Mouse (Mus musculus): ENCODE results near the gene Uhrf1. TPM values are rescaled to one million over a fixed set of nuclear protein-coding genes. Genes with fewer than 3 reads are reported as not detected.

Uhrf1 gene
- polyA plus RNA-seq, 1 experiment: 123 TPM

- no peak for TF ChIP-seq GATA1 (IDR thresholded peaks at IDR 0.05; ENCODE audit: low read length)
Measured at GRCm38 (mm10) chr17:56348128-56348527, 45.0 kb downstream of the Uhrf1 start.

GRCm38 (mm10) chr17:56348586-56348985 is 45.5 kb downstream of the Uhrf1 start:
- no peak for TF ChIP-seq GATA1 (IDR thresholded peaks at IDR 0.05; ENCODE audit: low read length)

GRCm38 (mm10) chr17:56350694-56351093 is 47.6 kb downstream of the Uhrf1 start:
- TF ChIP-seq GATA1 (IDR thresholded peaks at IDR 0.05; ENCODE audit: low read length): no peak

DNA sequence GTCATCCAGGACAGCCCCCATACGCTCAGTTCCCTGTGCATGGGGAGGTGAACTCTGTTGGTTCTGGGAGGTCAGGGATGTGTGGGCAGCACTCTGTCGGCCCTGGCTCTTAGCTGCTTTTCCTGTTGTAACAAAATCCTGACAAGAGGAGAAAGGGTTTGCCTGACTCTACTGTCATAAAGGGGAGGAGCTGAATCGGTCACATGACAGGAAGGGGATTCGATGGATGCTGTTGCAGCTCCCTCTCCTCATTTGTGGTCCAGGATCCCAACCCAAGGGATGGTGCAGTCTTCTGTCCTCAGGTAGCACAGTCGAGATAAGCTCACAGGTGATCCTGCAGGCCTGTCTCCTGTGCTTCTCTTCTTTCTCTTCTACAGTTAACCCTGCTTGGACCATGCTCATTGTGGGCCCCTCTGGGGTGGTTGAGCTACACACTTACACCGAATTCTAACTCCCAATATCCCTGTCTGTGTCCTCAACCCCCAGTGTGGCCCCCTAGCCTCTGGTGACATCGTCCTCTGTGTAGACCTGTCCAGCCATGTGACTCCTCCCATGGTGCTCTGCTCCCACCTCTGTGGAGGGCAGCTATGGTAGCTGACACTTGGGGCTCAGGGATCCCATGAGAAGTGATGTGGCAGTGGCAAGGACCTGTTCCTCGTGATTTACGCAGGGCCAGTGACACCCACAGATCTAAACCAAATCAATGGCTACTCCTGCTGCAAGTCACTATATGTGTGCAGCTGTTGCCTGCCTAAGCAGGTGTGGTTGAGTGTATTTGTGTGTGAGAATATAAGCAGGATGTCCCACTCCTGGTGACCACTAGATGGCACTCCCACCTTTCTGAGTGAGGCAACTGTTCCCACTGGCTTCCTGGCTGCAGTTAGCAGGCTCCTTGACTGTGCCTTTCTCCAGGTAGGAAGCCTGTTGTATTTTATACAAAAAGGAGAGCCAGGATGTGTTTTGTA is 54.1 kb downstream of the Uhrf1 start:
- no peak for TF ChIP-seq GATA1 (IDR thresholded peaks at IDR 0.05; ENCODE audit: low read length)

GRCm38 (mm10) chr17:56359183-56359725 is 56.1 kb downstream of the Uhrf1 start:
- no peak for TF ChIP-seq GATA1 (IDR thresholded peaks at IDR 0.05; ENCODE audit: low read length)

- TF ChIP-seq GATA1 (IDR thresholded peaks at IDR 0.05; ENCODE audit: low read length): no peak
Measured at GRCm38 (mm10) chr17:56359864-56360263, 56.7 kb downstream of the Uhrf1 start.

DNA sequence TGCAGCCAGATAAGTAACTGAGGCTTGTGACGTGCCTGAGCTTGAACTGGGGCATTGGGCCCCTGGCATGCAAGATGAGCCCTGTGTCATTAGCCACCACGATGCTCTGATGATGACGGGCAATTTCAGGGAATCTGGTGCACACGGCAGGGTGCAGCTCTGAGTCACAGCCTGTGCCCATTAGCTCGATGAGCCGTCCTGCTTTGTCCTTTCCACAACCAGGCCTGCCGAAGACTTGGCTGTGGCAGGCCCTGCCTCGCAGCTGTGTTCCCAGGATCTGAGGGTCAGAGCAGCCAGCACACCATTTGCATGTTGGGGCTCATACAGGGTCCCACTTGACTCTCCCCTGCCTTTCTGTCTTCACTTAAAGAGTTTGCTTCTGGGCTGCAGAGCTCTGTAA is 57.3 kb downstream of the Uhrf1 start:
- TF ChIP-seq GATA1 (IDR thresholded peaks at IDR 0.05; ENCODE audit: low read length): no peak

DNA sequence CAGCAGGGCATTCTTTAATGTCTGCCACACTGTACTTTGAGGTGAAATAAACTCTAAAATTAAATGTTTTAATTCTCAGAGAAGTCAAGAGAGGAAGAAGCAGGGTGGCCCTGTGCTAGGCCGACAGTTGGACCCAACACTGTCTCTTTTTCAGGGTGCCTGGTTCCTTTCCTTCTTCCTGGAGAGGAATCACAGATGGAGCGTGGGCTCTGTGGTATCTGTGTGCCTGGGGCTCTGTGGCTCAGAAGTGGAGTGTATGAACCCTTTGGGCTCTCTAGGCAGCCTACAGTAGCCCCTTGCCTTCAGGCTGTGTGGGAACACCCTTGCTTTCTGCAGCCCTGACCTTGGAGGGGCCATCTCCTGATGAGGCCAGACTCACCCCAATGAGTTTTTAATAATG is 58.4 kb downstream of the Uhrf1 start:
- no peak for TF ChIP-seq GATA1 (IDR thresholded peaks at IDR 0.05; ENCODE audit: low read length)

DNA sequence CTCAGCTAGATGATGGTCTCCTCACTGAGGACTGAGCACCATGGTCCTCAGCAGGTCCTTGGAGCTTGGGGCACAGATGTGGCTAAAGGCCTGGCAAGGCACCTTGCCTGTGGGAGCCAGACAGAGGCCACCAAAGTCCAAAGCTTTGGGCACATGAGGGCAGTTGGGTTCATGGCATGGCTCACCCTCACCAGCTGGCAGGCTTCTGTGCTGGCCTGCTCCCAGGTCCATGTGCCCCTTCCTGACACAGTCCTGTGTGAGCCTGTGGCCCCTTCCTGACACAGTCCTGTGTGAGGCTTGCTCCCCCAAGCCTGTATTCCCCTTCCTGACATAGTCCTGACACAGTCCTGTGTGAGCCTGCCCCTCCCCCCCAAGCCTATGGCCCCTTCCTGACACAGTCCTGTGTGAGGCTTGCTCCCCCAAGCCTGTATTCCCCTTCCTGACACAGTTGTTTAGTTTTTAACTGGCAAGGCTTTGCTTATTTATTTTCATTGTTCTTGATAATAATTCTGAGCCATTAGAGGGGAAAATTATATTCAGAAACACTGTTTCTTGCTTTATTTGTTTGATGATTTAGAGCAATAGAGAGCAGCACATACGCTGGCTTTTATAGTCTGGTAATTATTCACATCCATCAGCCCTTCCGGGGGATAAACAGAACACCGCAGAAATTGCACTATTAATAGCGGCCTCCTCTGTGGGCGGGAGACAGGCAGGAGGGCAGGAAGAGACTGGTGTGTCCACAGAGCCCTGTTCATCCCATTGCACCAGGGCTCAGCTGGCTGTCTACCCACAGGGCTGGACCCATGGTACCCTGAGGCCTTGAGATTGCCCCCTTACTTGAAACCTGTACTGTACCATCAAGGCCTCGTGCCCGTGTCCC is 62.9 kb downstream of the Uhrf1 start:
- TF ChIP-seq GATA1 (IDR thresholded peaks at IDR 0.05; ENCODE audit: low read length): no peak

- no peak for TF ChIP-seq GATA1 (IDR thresholded peaks at IDR 0.05; ENCODE audit: low read length)
Measured at GRCm38 (mm10) chr17:56368291-56368790, 65.2 kb downstream of the Uhrf1 start.

- no peak for TF ChIP-seq GATA1 (IDR thresholded peaks at IDR 0.05; ENCODE audit: low read length)
Measured at GRCm38 (mm10) chr17:56370090-56370489, 67.0 kb downstream of the Uhrf1 start.

GRCm38 (mm10) chr17:56371029-56371660 is 68.0 kb downstream of the Uhrf1 start:
- no peak for TF ChIP-seq GATA1 (IDR thresholded peaks at IDR 0.05; ENCODE audit: low read length)

- TF ChIP-seq GATA1 (IDR thresholded peaks at IDR 0.05; ENCODE audit: low read length): no peak
Measured at GRCm38 (mm10) chr17:56372109-56372508, 69.0 kb downstream of the Uhrf1 start.

Other genes starting within 250 kb of the Uhrf1 start
- gene Ubxn6, start 228.3 kb upstream of the Uhrf1 start, polyA plus RNA-seq (2012): 34.7 and 37.8 TPM in 2 replicates
- 208 and 276 TPM in 2 replicates for gene Hdgfl2, start 223.7 kb upstream of the Uhrf1 start, polyA plus RNA-seq (2012)
- gene Plin4, start 193.5 kb upstream of the Uhrf1 start, polyA plus RNA-seq (2012): not detected in 2 replicates
- not detected in 2 replicates for gene Plin5, start 185.7 kb upstream of the Uhrf1 start, polyA plus RNA-seq (2012)
- not detected in 2 replicates for gene Lrg1, start 181.3 kb upstream of the Uhrf1 start, polyA plus RNA-seq (2012)
- gene Sema6b, start 163.0 kb upstream of the Uhrf1 start, polyA plus RNA-seq (2012): 0.70 and 0.81 TPM in 2 replicates
- 0.81 and 1.2 TPM in 2 replicates for gene Tnfaip8l1, start 140.8 kb upstream of the Uhrf1 start, polyA plus RNA-seq (2012)
- gene Mydgf, start 119.4 kb upstream of the Uhrf1 start, polyA plus RNA-seq (2012): 36.2 and 42.7 TPM in 2 replicates
- 54.7 and 60.0 TPM in 2 replicates for gene Dpp9, start 84.4 kb upstream of the Uhrf1 start, polyA plus RNA-seq (2012)
- 20.8 and 21.5 TPM in 2 replicates for gene Fem1a, start 46.5 kb upstream of the Uhrf1 start, polyA plus RNA-seq (2012)
- 6.3 and 7.7 TPM in 2 replicates for gene Ticam1, start 26.5 kb upstream of the Uhrf1 start, polyA plus RNA-seq (2012)
- 7.3 and 7.9 TPM in 2 replicates for gene Plin3, start 10.4 kb upstream of the Uhrf1 start, polyA plus RNA-seq (2012)
- not detected in 2 replicates for gene Arrdc5, start 3.0 kb upstream of the Uhrf1 start, polyA plus RNA-seq (2012)
- gene Kdm4b, start 22.7 kb downstream of the Uhrf1 start, polyA plus RNA-seq (2012): 33.0 and 37.9 TPM in 2 replicates
- 40.9 and 48.5 TPM in 2 replicates for gene Ptprs, start 173.2 kb downstream of the Uhrf1 start, polyA plus RNA-seq (2012)
- gene Znrf4, start 209.1 kb downstream of the Uhrf1 start, polyA plus RNA-seq (2012): not detected in 2 replicates